Mouse (Mus musculus): ENCODE measurements around the gene Phldb3.

Gene Phldb3

DNA sequence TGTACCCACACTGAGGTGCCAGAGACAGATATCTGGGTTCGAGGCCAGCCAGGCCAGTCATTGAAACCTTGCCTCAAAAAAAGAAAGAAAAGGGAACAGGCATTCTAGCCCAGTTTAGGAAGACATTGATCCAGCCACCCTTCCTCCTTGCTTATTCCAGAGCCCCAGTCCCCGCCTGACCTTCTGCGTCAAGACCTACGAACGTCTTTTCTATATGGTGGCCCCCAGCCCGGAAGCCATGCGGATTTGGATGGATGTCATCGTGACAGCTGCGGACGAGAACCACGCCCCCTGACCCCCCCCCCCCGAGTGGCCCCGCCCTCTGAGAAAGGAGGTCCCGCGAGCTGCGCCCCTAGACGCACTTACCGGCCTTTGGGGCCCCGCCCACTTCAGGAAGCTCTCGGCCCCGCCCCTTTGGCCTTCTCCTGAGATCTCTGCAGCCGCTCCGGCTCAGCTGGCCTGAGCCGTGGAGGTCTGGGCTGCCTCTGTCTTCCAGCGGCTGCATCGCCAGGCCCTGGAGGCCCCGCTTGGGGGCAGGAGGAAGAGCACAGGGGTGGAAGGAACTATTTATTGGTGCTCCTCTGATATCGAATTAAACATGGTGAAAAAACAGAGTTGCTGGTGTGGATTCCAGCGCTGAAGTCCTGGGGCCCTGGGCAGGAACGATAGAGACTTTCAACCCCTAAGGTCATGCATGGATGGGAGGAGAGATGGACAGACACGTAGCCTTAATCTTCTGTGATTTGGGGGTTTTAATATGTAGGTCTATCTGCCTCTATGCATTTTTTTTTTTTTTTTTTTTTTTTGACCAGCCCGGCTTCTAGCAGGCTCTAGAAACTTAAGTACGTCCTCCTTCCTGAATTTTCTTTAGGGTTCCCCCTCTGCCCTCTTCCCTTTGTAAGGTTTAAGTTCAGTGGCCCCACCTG is 18.4 kb downstream of the Phldb3 start:
- CTCF ChIA-PET = no interaction called here

DNA sequence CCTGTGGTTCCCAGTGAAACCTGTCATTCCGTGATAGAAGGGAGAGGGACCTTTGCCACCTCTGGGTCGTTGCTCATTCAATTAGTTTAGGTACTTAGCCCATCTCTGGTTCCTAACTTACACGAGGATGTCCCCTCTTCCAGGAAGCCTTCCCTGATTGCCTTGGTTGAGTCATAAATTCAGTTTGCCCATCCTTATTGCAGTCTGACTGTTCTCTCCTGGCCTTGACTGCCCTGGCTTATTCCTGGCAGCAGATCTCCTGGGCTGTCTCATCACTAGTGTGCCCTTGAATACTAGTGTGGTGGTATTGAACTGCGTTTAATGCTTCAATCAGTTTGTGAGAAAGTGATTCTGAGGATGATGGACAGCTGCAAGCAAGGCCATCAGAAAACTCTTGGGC is 19.1 kb downstream of the Phldb3 start:
- CTCF ChIA-PET = no interaction called here

DNA sequence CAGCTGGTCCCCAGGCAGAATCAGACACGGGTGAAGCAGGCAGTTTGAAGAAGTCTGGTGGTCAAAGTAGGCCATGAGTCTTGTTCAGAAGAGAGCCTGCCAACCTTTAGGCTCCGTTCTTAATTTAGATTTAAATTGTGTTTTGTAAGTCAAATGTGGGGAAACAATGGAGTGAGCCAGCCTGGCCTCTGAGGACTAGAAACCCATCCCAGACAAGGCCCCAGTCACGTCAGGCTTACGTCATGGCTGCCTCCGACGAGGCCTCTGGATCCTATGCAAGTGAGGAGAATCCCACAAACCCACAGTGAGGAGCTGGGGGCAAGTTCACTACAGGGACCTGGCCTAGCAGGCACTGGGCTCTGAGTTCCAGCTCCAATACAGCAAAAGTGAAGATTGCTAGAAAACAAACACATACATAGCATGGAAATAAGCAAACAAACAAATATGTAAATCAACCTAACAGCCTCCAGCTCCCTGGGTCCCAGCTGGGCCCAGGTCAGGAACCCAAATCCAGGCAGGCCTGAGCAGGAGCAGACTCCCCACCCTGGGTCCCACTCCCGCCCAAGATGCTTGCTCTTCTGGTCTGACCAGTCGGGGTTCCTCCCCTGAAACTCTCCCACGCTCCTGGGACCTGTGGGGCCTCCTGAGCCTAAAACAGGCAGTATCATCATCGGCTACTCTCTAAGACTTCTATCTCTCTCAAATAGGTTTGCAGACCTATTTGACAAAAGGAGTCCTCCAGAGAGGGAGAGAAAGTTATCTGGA is 19.7 kb downstream of the Phldb3 start:
- CTCF ChIA-PET = no interaction called here

DNA sequence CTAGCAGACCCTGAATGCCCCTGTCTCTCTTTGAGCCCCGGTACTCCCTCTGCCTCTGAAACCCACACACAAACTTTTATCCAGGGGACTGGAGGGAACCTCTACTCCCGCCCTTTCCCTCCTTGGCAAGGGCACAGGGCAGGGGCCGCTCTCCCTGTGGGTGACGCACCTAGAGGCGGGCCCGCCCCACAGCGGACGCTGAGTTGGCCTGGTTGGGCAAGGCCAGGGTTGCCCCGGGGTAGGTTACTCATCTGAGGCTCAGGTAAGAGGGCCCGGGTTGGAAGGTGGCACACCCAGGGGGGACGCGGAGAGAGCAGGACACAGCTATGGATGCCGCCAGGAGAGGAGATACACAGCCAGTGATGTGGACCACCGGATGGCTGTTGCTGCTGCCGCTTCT is 25.7 kb downstream of the Phldb3 start, which contains the start of gene Lypd3:
TSS of gene Lypd3 (plus strand) at position 287 of the 400 bp plus-strand sequence.
- CTCF ChIA-PET = no interaction called here

DNA sequence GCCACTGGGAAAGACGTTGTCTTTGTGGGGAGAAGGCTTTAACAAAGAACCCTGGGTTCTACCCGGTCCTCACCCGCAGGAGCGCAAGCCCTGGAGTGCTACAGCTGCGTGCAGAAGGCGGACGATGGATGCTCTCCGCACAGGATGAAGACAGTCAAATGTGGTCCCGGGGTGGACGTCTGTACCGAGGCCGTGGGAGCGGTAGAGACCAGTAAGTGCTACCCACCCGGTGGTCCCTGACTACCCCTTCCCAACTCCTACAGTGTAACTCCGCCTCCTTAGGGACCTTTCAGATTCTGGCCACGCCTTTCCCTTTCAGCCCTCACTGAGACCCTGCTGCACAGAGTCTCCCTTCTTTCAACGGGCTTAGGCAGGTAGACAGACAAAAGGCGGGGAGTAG is 26.5 kb downstream of the Phldb3 start:
- CTCF ChIA-PET = no interaction called here

DNA sequence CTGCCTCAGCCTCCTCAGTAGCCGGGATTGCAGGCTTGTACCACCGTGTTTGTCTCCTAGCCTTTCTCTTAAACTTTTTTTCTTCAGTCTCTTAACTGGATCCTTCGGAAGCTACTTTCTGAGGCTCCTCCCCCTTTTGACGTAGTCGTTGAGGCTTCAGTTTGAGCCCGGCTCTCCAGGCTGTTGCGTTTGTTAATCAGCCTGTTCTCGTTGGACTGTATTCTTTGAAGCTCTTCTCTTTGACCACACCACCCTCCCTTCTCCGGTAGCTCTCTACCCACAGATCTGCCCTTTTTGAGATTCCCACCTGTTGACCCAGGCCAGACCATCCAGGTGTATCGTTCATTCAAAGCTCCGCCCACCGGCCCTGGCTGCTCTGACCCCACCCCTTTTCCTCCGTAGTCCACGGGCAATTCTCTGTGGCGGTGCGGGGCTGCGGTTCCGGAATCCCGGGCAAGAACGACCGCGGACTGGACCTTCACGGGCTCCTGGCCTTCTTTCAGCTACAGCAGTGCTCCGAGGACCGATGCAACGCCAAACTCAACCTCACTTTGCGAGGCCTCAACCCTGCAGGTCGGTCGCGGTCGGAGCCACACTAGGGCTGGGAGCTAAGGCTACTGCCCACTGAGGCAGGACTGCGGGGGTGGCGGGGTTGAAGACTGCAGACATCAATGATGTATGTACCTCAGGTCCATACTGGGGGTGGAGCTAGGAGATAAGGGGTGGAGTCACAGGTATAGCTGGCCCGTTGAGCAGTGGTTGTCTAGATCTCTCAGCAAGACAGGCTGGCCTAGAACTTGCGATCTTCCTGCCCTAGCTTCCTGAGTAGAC is 27.7 kb downstream of the Phldb3 start:
- CTCF ChIA-PET = no interaction called here

DNA sequence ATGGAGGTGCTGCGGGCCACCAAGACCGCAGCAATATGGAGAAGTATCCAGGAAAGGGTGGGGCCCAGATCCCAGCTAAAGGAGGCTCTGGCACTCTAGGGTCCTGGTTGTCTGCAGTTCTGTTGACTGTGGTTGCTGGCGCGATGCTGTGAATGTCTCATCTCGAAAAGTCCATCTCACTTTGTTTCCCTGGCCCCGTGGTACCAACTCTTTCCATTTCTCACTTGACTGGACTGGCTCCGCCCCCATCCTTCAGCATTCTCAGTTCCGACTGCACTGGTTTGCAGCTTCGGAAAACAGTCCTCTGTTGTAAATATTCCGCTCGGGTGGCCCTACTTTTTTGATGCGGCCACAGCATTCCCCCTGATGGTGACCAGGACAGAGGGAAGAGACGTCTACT is 29.9 kb downstream of the Phldb3 start:
- CTCF ChIA-PET = no interaction called here

DNA sequence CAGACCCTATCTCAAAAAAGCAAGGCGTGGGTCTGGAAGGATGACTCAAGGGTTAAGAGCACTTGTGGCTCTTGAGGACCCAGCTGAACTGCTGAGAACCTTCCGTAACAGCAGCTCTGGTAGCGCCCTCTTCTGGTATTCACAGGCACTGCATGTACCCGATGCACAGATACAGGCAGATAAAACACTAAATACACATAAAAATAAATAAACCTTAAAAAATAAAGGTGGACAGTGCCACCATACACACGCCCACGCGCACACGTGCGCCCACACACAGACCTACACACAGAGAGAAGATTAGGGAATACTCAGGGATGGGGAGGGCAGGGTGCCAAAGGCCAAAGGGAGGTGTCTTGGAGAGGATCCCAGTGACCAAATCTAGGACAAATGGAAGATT is 31.9 kb downstream of the Phldb3 start:
- CTCF ChIA-PET = interaction anchor here (1.0 to 1.9 kb wide), 4 partner anchors 20 to 170 kb away, joined by 3 to 8 read pairs (median 4); no protein-coding TSS in a partner anchor

DNA sequence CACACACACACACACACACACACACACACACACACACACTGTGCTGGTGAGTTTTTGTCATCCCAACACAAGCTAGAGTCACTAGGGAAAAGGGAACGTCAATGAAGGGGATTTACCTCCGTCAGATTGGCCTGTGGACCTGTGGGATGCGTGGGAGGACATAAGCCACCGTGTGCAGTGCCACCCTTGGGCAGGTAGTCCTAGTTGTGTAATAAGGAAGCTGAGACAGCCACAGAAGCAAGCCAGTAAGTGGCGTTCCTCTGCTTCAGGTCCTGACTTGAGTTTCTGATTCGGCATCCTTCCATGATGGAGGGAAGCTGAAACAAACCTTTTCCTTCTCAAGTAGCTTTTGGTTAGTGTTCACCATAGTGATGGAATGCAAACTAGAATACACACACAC is 33.9 kb downstream of the Phldb3 start:
- CTCF ChIA-PET = interaction anchor here (0.6 kb wide), 1 partner anchor 190 kb away, joined by 3 read pairs; no protein-coding TSS in a partner anchor

DNA sequence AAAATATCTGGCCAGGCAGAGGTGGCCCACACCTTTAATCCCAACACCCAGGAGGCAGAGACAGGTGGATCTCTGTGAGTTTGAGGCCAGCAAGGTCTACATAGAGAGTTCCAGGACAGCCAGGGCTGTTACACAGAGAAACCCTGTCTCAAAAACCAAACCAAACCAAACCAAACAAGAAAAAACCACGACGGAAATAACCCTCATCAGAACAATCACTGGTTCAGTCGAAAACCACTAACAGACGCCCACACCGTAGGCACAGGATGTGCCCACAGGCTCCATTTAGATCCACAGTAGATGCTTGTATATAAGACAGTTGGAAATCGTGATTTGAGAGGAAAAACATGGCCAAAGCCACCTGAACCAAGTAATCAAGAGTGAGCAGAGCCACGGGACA is 34.4 kb downstream of the Phldb3 start:
- CTCF ChIA-PET = no interaction called here

DNA sequence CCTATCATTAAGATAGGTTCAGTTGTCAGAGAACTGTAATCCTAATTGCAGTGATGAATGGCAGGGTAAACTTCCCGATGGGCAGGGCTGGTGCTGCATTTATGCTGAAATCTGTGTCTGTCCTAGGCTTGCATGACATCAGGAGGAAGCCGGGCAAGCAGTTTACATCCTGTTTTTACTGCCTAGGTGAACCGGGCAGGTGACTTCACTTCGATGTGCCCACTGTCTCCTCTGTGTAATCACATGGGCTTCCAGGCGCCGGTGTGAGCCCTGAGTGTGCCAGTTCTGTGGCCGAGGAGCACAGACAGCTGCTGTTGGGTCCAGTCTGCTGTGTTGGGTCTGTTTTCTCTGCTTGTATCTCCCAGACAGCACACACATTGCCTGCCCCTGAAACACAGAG is 35.9 kb downstream of the Phldb3 start:
- CTCF ChIA-PET = interaction anchor here (1.1 kb wide), 1 partner anchor 16 kb away, joined by 3 read pairs; no protein-coding TSS in a partner anchor

DNA sequence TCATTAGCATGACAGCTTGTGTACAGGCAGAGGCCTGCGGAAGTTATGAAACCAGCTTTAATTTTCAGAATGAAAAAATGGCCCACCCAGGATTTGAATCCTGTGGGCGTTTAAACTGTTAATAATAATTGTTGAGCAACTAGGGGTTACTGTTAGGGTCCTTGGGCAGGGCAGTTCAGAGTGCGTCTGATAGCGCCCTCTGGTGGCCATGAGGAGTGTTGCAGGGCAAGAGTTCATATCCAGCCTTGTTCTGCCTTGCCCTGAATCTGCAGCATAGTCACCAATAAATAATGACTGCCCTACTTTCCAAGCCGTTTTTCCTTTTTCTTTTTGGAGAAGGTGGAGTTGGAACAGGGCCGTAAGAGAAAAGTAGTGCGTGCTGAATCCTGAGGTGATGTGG is 43.1 kb downstream of the Phldb3 start:
- CTCF ChIA-PET = interaction anchor here (0.5 to 2.6 kb wide), 3 partner anchors 49 to 54 kb away, joined by 3 to 9 read pairs (median 5); no protein-coding TSS in a partner anchor

DNA sequence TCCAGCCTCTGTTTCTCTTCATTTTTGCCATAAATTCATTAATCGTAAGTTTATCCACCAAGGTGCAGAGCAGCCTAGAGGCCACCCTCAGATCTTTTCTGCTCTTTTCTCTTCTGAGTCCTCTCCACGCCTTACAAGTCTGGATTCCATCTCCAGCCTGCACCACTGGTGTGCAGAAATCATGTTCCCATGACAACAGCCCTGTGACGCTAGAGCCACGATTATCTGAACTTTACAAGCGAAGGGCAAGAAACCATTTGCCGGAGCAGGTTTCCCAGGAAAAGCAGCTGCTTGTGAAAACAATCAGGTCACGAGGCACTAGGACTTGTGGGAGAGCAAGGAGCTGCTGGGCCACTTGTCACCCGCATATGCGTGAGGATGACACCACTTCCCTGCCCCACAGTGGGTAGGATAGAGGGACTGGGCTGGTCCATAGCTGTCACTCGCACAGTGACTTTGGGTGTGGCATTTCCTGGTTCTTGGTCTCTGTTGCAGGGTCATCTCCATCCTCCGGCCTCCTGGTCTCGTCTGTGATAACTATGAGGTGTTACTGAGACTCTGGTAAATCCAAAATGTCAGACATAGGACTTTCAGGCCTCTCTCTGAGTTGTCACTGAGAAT is 49.3 kb downstream of the Phldb3 start:
- CTCF ChIA-PET = no interaction called here

DNA sequence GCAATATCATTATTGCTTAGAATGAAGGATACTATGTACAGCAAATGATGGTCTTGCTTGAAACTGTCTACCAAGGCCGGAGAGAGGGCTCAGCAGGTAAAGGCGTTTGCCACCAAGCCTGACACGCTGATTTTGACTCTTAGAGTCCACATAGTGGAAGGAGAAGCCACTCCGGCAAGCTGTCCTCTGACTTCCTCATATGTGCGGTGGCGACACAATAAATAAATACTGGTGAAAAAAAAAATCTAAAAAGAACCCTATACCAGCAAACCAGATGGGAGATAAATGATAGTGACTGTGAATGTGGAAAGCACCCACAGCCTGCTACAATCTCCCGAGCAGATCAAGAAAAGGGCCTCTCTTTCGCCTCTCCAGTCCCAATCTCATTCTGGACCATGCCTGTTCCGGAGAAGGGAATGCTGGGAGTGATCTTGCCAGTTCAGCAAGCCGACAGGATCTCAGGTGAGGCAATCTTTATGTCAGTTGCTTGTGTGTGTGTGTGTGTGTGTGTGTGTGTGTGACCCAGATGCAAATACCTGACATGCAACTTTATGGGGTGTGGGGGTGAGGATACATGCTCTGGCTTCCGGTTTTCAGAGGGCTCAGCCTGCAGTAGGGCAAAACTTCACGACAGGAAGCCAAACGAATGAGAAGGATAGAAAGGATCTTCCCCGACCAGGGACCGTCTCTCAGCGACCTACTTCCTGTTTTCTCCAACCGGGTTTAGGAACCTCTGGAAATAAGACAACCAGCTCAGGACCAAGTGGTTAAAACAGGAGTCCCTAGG is 50.7 kb downstream of the Phldb3 start:
- CTCF ChIA-PET = interaction anchor here (1.0 kb wide), 1 partner anchor 61 kb away, joined by 3 read pairs; no protein-coding TSS in a partner anchor

DNA sequence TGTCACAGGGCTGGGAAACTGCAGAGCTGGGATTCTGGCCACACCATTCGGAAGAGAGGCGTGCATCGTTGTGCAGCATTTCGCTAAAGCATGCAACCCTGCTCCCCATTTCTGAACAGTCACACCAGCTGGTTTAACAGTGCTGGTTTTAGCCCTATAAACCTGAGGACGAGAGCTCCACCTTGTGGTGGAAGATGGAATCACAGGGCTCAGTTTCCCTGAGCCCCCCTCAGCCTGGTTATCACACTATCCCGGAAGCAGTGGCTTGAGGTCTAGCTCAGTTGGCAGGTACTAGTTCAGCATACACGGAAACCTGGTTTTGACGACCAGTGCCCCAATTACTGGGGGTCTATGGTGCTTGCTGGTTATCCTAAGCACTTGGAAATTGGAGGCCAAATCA is 52.0 kb downstream of the Phldb3 start:
- CTCF ChIA-PET = interaction anchor here (0.6 to 0.8 kb wide), 2 partner anchors 16 to 50 kb away, joined by 3 to 4 read pairs; no protein-coding TSS in a partner anchor

DNA sequence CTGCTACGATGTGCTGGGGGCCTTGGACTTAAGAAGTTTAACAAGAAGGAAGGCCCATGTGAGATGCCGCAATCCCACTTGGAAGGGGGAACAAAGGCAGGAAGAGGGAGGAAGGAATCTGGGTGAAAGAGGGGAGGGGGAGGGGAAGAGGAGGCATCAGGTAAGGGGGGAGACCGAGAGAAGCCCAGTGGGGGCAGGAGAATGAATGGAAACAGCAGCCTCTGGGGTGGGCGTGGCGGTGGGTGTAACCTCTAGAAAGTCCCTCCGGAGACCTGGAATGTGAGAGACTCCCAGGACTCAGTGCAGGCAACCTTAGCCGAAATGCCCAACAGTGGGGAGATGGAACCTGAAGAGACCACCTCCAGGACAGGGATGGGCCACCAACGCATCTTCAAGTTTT is 53.7 kb downstream of the Phldb3 start:
- CTCF ChIA-PET = no interaction called here

DNA sequence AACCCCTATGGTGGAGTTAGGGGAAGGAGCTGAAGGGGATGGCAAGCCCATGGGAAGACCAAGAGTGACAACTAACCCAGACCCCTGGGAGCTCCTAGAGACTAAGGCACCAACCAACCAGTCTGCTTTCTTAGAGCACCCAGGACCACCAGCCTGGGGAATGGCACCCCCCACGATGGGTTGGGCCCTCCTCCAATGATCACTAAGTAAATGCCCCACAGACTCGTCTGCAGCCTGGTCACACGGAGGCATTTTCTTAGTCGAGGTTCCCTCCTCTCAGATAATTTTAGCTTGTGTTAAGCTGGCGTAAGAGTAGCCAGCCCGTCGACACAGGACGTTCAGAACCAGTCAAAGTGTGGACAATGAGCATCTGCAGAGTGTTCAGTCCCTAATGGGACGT is 54.4 kb downstream of the Phldb3 start:
- CTCF ChIA-PET = no interaction called here

DNA sequence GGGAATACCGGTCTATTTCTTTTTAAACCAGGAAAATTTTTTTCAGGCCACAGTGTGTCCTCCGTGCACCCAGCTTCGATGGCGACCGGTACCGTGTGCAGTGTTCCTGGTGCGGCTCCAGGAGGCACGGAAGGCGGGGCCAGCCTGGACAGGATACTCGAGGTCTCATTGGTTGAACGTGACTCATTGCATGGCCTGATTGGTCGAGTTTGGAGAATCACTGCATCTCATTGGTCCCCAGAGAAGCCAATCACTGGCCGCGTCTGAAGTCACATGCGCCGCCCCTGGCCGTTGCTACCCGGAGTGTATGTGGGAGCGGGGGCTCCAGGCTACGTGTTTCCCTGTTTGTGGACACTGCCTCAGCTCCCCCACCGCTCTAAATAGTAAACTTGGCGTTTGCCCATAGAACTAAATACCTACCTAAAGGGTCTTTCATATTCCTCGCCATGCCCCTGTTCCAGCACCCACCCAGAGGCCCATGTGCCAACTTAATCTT is 61.4 kb downstream of the Phldb3 start:
- CTCF ChIA-PET = no interaction called here

DNA sequence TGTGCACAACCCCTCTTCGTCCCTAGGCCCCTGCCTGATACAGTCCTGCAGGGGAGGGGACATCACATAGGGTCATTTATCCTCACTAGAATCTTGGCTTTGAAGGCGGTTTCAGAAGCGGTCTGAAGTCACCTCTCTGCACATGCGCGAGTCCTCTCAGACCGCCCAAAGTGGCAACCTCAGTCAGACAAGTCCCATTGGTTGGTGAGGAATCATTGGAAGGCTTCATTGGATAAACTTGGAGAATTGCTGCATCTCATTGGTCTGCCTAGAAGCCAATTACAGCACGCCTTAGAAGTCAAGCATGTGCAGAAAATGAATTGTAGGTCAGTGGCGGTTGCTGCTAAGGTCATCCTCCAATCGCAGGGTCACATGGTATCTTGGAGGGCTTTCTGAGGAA is 66.0 kb downstream of the Phldb3 start, which contains the start of gene Tex101:
TSS of gene Tex101 (minus strand) at position 101 of the 400 bp plus-strand sequence.
- CTCF ChIA-PET = no interaction called here

Measured in spleen, embryonic (tissue).